Mouse (Mus musculus) brain, adult 10 weeks (tissue): Measurements from ENCODE around the gene Fam186a. TPM values are rescaled to one million over a fixed set of nuclear protein-coding genes. Genes with fewer than 3 reads are reported as not detected.

Source experiments
- polyA plus RNA-seq: library from polyadenylated mRNA; stranded (reverse); fragments of 350-450 nt; fragmentation: Illumina TruSeq; extraction: RNeasy Lipid Tissue Mini Kit (QIAGEN cat#74804); gene quantifications from one replicate; pipeline ENCODE4 v1.2.3, GENCODE M21; 2015; ENCODE audit warnings: low read depth, low replicate concordance

Gene Fam186a
- 0.04 TPM for polyA plus RNA-seq

GRCm38 (mm10) chr15:99966961-99967360, at the start of gene Fam186a:
Gene Fam186a, minus strand, starts transcription at chr15:99967061.

GRCm38 (mm10) chr15:99969765-99970164, 2.9 kb upstream of the Fam186a start, which contains the start of gene Larp4:
Gene Larp4, plus strand, starts transcription at chr15:99970065.

GRCm38 (mm10) chr15:99875334-99875869, 91.5 kb downstream of the Fam186a start, which contains the start of gene Lima1:
Gene Lima1, minus strand, starts transcription at chr15:99875456.

Other genes starting within 250 kb of the Fam186a start
- 83.4 TPM for gene Gpd1, start 249.5 kb downstream of the Fam186a start, polyA plus RNA-seq
- 204 TPM for gene Cox14, start 241.4 kb downstream of the Fam186a start, polyA plus RNA-seq
- 39.3 TPM for gene Cers5, start 194.2 kb downstream of the Fam186a start, polyA plus RNA-seq
- gene Lima1, start 91.6 kb downstream of the Fam186a start, polyA plus RNA-seq: 8.2 TPM
- gene Larp4, start 3.0 kb upstream of the Fam186a start, polyA plus RNA-seq: 22.1 TPM
- 21.0 TPM for gene Dip2b, start 71.6 kb upstream of the Fam186a start, polyA plus RNA-seq